Mouse (Mus musculus): ENCODE results near the gene Slc25a24. TPM values are rescaled to one million over a fixed set of nuclear protein-coding genes. Genes with fewer than 3 reads are reported as not detected.

Slc25a24 gene
- total and polyA plus RNA-seq, 3 experiments = 0.08 TPM; not detected in 2

- no peaks in the 10 kb centered on the region for H3K79me2 ChIP-seq (replicated peaks; ENCODE audit: control insufficient read depth, extremely low read depth, insufficient read depth, poor library complexity, severe bottlenecking)
- in situ Hi-C loops (cut with MboI; ENCODE audit: low pct_ligation_motif_present, low pct_unique_long_range_greater_than_20kb, low sequenced_read_pairs) (no loop called here), dilution Hi-C loops (cut with MboI; ENCODE audit: extremely low pct_ligation_motif_present, extremely low pct_unique_long_range_greater_than_20kb, low sequenced_read_pairs) (no loop called here)
- no peaks in the 10 kb centered on the region for H3K9me3 ChIP-seq (replicated peaks; ENCODE audit: low read length)
- no peak overlapping the region for H3K4me3 ChIP-seq (replicated peaks in 1 of 3; ENCODE audit: low read depth in 2 of 3, low read length in 2 of 3, poor library complexity in 1 of 3)
- no peaks in the 10 kb centered on the region for H3K4me1 ChIP-seq (ENCODE audit: control insufficient read depth in 1 of 2, insufficient read depth in 2 of 2)
- H3K4me2 ChIP-seq (ENCODE audit: insufficient read depth, low read depth, poor library complexity, severe bottlenecking) = no peak overlapping the region
- no peaks in the 10 kb centered on the region for H3K27me3 ChIP-seq (replicated peaks)
- H3K36me3 ChIP-seq (replicated peaks in 1 of 2; ENCODE audit: control insufficient read depth in 1 of 2, insufficient read depth in 1 of 2, low read length in 1 of 2) = no peaks in the 10 kb centered on the region
- H3K27ac ChIP-seq (ENCODE audit: insufficient read depth, low read depth) = no peak overlapping the region
- TF ChIP-seq PAX5 (IDR thresholded peaks at IDR 0.05; ENCODE audit: low read length) (no peak), MAZ (IDR thresholded peaks at IDR 0.05; ENCODE audit: low read depth, low read length) (no peak), JUN (IDR thresholded peaks at IDR 0.05; ENCODE audit: insufficient read depth, low read depth, low read length) (no peak), CHD2 (IDR thresholded peaks at IDR 0.05; ENCODE audit: low read length) (no peak), ZKSCAN1 (IDR thresholded peaks at IDR 0.05; ENCODE audit: borderline replicate concordance, low read depth, low read length) (no peak), JUND (conservative IDR thresholded peaks at IDR 0.05; ENCODE audit: low read depth, low read length) (no peak), ZC3H11A (IDR thresholded peaks at IDR 0.05; ENCODE audit: low read depth, low read length) (no peak), TCF12 (IDR thresholded peaks at IDR 0.05; ENCODE audit: low read depth, low read length) (no peak), E2F4 (IDR thresholded peaks at IDR 0.05; ENCODE audit: insufficient replicate concordance, low read depth, low read length) (no peak), MXI1 (IDR thresholded peaks at IDR 0.05; ENCODE audit: low read depth, low read length) (no peak), USF2 (conservative IDR thresholded peaks at IDR 0.05; ENCODE audit: low read depth, low read length) (no peak), MYC (IDR thresholded peaks at IDR 0.05; ENCODE audit: low read depth, low read length) (no peak), MEF2A (IDR thresholded peaks at IDR 0.05; ENCODE audit: borderline replicate concordance, low read depth, low read length) (no peak), UBTF (IDR thresholded peaks at IDR 0.05; ENCODE audit: low read depth, low read length) (no peak), GABPA (IDR thresholded peaks at IDR 0.05; ENCODE audit: insufficient replicate concordance, low read depth, low read length) (no peak), USF1 (IDR thresholded peaks at IDR 0.05; ENCODE audit: low read depth, low read length) (no peak), ZMIZ1 (IDR thresholded peaks at IDR 0.05; ENCODE audit: low read depth, low read length) (no peak), SMC3 (IDR thresholded peaks at IDR 0.05; ENCODE audit: low read depth, low read length) (no peak)
- no peak for DNase-seq (ENCODE audit: extremely low read depth)
- no peak overlapping the region for H3K9ac ChIP-seq (ENCODE audit: insufficient read depth, low read depth)
Measured at GRCm38 (mm10) chr3:109104702-109105101, 18.2 kb upstream of the Slc25a24 start.

GRCm38 (mm10) chr3:109117136-109117535 is 5.8 kb upstream of the Slc25a24 start:
- in situ Hi-C loops (cut with MboI; ENCODE audit: low pct_ligation_motif_present, low pct_unique_long_range_greater_than_20kb, low sequenced_read_pairs) = no loop called here
- peaks cover 5% of the 10 kb centered on the region for H3K9me3 ChIP-seq (replicated peaks; ENCODE audit: low read length)

More at GRCm38 (mm10) chr3:109117136-109117535, 5.8 kb upstream of the Slc25a24 start:
- H3K79me2 ChIP-seq (replicated peaks; ENCODE audit: control insufficient read depth, extremely low read depth, insufficient read depth, poor library complexity, severe bottlenecking) = no peaks in the 10 kb centered on the region
- no peaks in the 10 kb centered on the region for H3K36me3 ChIP-seq (replicated peaks in 1 of 2; ENCODE audit: control insufficient read depth in 1 of 2, insufficient read depth in 1 of 2, low read length in 1 of 2)
- H3K27me3 ChIP-seq (replicated peaks) = no peaks in the 10 kb centered on the region
- dilution Hi-C loops (cut with MboI; ENCODE audit: extremely low pct_ligation_motif_present, extremely low pct_unique_long_range_greater_than_20kb, low sequenced_read_pairs) = no loop called here
- peaks cover 0 to 4% of the 10 kb centered on the region in 2 experiments; a peak in 1 of 4 replicates for H3K4me1 ChIP-seq (ENCODE audit: control insufficient read depth in 1 of 2, insufficient read depth in 2 of 2)
- no peak overlapping the region for H3K27ac ChIP-seq (ENCODE audit: insufficient read depth, low read depth)
- no peak for TF ChIP-seq IRF4 (IDR thresholded peaks at IDR 0.05; ENCODE audit: low read depth, low read length)
- TF ChIP-seq MXI1 (IDR thresholded peaks at IDR 0.05; ENCODE audit: low read depth, low read length) = no peak
- no peak for TF ChIP-seq E2F4 (IDR thresholded peaks at IDR 0.05; ENCODE audit: insufficient replicate concordance, low read depth, low read length)
- TF ChIP-seq ZNF384 (IDR thresholded peaks at IDR 0.05; ENCODE audit: low read depth, low read length) = no peak
- no peak for TF ChIP-seq USF2 (conservative IDR thresholded peaks at IDR 0.05; ENCODE audit: low read depth, low read length)
- no peak for TF ChIP-seq POLR2AphosphoS2 (IDR thresholded peaks at IDR 0.05; ENCODE audit: low read depth, low read length)
- DNase-seq (ENCODE audit: extremely low read depth) = no peak
- H3K9ac ChIP-seq (ENCODE audit: insufficient read depth, low read depth) = no peak overlapping the region
- no peak overlapping the region for H3K4me2 ChIP-seq (ENCODE audit: insufficient read depth, low read depth, poor library complexity, severe bottlenecking)
- no peak overlapping the region for H3K4me3 ChIP-seq (replicated peaks in 1 of 3; ENCODE audit: low read depth in 2 of 3, low read length in 2 of 3, poor library complexity in 1 of 3)
